Mouse (Mus musculus): ENCODE measurements around the gene 9130409I23Rik. TPM values are rescaled to one million over a fixed set of nuclear protein-coding genes. Genes with fewer than 3 reads are reported as not detected.
A peak's percentile ranks its signal among the peaks of the same experiment; 100 is the strongest.
"Not testable (repeated sequence)": the region's sequence is repeated elsewhere in the genome, so short reads cannot be mapped to it uniquely, and the experiment has no call there.

The 9130409I23Rik gene
- total RNA-seq, 4 experiments from 2014 or later: 0.16 TPM; not detected in 3

DNA sequence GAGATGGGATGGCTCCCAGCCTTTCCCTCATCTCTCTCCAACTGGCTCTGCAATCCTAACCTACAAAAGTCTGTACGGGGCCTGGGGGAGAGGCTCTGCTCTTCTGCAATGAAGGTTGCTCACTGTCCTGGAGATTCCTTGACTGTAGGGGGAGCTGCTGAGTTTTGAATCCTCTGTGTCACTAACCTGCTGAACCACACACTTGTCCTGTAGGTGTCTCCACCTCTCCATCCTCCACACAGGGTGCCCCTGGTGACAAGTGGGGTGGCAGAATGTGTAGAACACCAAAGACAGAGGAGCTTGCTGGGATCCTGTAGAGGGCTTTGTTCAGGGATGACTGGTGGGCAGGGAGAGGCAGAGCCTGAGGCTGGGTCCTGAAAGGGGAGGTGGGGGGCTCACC lies 28.8 kb upstream of the 9130409I23Rik start:
- peak in 1 of 2 experiments; percentile 42 for DNase-seq (ENCODE audit: low spot score in 2 of 2)

DNA sequence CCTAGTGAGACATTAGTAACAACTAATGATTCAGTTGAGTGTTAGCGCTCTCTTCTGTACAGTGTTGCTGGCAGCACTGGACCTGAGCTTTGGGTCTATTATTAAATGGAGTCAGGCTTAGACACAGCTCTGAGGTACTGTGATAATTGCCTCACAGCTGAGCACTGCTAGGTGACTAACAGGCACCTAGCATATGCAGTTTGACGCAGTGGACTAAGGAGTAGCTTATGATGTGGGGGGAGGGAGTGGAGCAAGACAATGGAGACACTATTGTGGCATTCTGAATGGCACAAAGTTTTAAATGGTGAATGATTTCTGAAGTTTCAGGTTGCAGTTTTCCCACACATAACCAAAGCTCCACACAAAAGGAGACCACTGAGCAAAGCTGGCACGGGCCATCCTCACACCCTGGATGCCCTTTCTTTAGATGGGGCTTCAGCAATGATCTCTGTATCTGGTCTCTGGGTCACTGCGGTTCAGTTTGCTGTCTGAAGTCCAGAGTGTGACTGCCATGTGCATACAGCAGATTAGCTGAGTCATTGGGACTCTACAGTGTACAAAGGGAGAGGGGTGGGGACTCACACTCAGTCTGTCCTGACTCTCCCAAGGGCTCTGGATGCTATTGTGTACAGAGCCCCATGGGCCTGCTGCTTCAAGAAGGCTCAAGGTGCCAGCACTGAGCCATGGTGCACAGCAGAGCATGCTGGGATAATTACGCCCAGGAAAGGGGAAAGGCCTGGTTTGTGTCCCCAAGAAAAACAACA lies 15.8 kb upstream of the 9130409I23Rik start:
- not testable (repeated sequence) for DNase-seq (ENCODE audit: low spot score in 2 of 2)

DNA sequence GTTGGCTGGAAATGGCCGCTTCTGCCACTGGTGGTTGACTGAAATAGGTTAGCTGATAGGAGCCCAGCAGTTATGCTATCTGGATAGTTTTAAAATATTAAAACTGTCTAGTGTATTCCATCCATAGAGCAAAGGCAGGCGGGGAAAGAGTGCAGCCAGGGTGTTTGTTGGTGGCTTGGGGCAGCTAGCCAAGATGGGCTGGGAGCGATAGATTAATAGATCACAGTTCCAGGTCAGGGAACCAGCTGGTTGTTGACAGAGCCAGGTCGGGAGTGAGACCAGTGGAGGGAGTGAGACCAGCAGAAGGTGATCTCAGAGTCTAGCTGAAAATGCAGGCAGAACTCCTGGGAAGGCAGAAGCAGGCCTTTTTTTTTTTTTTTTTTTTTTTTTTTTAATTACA lies 13.4 kb upstream of the 9130409I23Rik start:
- DNase-seq (ENCODE audit: low spot score in 2 of 2): no peak

DNA sequence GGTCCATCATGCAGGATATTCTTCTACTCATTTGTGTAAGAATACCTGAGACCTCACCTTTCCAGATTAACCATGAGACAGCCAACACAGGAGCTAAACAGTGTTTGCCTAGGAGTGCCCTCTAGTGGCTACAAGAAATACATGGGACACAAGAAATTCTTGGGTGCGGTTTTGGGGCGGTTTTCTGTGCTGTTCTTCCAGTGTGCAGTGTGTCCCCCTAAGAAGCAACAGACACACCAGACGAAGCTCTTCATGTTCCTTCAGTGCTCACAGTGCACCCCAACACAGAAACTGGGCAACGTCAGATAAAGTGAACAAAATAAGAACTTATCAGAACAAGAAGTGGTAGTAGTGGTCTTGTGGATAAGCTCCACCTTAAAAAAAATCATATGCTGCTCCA lies 11.4 kb upstream of the 9130409I23Rik start:
- DNase-seq (ENCODE audit: low spot score in 2 of 2): no peak

DNA sequence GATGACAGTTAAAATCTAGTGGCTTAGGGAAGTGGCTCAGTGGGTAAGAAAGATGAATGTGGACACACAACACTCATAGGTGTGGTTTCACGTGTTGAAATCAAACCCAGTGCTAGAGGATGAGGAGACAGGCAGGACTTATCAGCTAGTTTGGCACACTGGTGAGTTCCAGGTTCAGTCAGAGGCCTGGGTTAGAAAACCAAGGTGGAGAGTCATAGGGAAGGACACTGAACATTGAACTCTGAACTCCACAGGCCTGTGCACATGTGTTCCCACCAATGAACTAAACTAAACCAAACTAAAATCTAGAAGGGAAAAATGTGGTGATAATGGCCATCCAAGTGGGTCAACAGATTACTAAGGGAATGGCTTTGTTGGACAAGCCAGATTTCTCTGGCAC lies 3.5 kb upstream of the 9130409I23Rik start:
- no peak for DNase-seq (ENCODE audit: low spot score in 2 of 2)

DNA sequence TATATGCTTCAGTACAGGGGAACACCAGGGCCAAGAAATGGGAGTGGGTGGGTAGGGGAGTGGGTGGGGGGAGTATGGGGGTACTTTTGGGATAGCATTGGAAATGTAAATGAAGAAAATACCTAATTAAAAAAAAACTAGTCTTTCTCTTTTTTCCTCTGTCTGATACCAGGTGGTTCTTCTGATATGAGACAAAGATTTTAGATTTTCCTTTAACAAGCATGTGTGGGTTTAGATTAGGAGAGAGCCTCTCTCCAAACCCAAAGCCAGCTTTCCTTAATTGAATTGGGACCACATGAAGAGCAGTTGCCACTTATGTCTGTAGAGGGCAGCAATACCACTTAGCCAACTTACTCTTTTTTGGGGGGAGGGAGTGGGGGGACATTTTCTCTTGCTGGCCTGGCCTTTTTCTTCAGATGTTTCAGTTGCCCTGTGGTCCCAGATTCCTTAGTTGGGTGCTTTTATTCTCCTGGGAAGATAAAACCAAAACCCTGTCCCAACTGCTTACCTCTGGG lies 1.7 kb upstream of the 9130409I23Rik start:
- DNase-seq (ENCODE audit: low spot score in 2 of 2): no peak

DNA sequence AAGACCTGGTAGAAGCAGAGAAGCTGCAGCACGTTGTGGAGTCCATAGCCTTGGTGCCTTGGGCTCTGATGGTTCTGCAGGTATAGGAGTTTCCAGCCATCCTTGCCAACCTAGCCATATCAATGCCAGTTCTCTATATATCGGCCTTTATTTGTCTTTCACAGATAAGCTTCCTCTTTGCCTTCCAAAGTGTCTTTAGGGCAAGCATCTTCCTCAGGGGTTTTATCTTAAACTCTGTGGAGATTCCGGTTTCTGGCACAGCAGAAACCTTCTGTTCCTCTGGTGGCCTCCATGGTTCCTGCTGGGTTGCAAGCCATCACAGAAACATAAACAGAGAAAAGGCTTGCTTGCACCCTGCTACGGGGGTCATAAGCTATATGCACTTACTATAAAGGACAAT lies 1.9 kb downstream of the 9130409I23Rik start:
- no peak for DNase-seq (ENCODE audit: low spot score in 2 of 2)

DNA sequence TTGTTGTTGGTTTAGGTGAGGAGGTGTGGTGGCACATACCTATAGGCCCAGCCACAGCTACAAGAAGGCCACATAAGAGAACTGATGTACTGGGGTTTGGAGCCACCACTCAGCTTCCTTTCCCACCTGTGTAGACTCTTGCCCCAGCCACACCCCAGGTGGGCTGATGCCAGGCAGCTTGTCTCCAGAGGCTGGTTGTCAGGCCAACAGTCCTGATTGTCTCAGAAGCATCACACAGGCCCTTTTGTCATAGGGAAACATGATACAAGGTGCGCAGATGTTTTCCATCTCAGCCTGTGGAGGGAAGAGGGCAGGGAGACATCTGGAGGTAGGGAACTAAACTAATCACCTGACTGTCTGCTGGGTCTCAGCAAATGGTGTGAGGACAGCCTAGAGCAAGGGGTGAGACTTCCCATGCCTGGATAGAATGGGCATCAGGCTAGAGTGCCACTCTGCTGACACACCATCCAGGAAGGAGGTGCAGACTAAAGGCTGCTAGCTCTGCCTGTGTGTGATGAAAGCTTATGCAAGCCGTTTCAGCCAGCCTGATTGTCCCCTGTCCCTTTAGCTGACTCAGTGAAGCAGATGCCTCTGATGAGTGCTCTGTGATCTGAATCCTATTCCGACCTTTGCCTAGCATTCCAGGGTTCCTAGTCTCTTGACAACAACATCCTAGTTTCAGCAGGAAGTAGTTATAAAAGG lies 10.9 kb downstream of the 9130409I23Rik start:
- DNase-seq (ENCODE audit: low spot score in 2 of 2): no peak

DNA sequence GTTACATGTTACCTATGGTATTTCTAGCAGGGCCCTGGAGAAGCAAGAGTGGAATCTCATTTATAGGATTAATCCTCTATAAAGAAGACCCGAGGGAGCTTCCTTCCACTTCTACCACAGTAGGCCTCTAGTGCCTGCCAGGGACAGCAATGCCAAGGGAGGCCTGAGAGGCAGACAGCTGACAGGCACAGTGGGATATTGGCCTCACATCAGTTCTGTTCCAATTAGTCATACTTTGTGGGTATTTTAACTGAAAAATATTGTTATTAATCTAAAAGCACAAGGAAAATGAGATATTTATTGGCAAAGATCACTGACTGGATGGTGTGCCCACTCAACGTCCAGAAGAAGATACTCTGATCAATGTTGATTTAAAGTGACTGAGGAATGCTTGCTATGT lies 13.0 kb downstream of the 9130409I23Rik start:
- no peak for DNase-seq (ENCODE audit: low spot score in 2 of 2)

DNA sequence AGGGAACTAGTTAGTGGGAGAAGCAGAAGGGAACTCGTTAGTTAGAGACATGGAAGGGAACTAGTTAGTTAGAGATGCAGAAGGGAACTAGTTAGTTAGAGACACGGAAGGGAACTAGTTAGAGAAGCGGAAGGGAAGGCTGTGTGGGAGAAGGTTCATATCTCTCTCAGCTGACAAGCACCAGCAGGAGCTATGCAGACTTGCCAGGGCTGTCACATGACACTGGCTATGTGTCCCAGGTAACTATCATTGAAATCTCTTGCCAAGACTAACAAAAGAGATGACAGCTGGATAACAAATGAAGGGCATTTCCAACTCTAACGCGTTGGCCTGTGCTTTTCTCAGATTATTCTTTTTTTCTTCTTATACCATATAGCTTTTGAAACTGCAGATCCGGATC lies 13.6 kb downstream of the 9130409I23Rik start:
- DNase-seq (ENCODE audit: low spot score in 2 of 2): no peak

DNA sequence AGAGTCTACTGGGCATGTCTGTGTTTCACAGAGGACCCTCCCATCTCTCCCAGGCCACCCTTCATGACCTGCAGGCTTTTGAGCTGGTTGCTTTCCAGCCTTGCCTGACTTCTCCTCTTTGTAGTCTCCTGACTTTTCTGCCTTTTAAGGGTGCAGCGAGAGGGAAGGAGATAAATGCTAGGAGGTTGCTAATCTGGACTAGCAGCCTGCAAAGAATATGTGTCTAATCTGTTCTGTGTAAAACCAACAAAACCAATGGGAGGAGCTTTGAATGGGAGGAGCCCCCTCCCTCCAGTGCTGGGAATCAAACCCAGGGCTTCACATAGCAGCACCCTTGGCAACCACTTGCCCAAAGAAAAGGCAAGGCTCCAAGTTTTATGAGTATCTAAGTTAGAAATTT lies 17.3 kb downstream of the 9130409I23Rik start:
- no peak for DNase-seq (ENCODE audit: low spot score in 2 of 2)

DNA sequence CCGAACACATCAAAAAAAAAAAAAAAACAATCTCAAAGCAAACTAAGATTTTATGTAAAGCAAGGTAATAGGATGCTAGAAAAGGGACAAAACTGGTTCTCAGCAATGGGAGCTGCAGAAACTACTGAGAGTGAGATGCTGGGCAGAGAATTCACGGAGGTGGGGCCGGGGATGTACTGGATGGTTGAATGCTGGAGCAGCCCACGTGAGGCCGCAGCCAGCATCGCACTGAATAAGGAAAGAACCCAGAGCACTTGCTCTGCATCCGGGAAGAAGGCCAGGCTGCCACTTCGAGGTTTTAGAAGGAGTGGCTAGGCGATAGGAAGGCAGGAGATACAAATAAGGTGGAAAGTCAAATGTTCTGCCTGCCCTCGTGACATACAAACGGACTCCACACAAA lies 18.6 kb downstream of the 9130409I23Rik start:
- no peak for DNase-seq (ENCODE audit: low spot score in 2 of 2)

DNA sequence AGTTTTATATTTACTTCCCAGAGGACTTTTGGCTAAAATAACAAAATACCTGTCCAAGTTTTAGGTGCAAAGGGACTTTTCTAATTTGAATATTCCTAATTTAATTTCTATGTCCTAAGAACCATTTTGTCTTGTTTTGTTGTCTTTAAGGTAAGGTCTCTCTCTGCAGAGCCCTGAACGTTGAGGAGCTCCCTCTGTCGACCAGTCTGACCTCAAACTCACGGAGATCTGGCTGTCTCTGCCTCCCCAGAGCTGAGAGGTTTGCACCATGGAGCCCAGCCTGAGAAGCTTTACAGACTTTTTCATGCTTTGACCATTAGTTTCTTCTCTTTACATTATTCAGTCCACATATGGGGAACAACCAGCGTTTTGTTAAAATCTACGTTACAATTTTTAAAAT lies 22.0 kb downstream of the 9130409I23Rik start:
- no peak for DNase-seq (ENCODE audit: low spot score in 2 of 2)

DNA sequence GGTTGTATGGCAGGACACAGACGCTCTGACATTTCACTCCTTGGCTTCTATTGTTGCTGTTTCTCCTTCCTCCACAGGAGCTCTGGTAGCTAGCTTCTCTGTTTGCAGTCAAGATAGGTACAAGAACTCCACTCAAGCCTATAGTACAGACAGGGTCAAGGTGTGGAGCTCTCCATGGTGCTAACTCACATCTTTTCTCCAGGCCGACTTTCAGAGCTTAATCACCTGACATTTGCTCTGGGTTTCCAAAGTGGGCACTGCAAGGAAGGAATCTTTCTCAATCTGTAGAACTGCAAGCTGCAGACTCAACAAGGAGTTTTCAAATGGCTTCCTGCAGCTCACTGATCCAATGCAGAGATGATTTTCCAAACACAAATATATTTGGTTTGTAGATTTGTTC lies 33.0 kb downstream of the 9130409I23Rik start:
- no peak for DNase-seq (ENCODE audit: low spot score in 2 of 2)

DNA sequence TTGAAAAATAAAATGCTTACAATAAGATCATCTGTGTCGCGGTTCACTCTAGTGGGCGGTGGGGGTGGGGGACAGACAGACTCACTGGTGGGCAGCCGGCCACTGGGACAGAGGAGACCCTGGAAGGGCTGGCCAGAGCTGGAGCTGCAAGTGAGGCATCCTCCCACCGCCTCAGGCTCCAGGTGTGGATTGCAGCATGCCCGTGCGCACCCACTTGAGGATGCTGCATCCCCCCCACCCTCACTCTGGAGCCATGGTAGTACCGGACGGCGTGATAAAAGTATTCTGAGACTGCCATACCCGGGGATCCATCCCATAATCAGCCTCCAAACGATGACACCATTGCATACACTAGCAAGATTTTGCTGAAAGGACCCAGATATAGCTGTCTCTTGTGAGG lies 39.0 kb downstream of the 9130409I23Rik start:
- DNase-seq (ENCODE audit: low spot score in 2 of 2): no peak

Other genes starting within 250 kb of the 9130409I23Rik start
- 100 to 1,000 TPM; 296 to 316 (median 303) TPM for gene H3f3a, start 237.3 kb upstream of the 9130409I23Rik start, total RNA-seq (2022)
- gene Sde2, start 200.1 kb upstream of the 9130409I23Rik start, total RNA-seq (2022): 10 to 100 TPM; 22.3 to 24.9 (median 22.6) TPM
- 1 to 10 TPM in 2 of 4 experiments, under 1 TPM in 2; 0.68 to 3.4 (median 1.7) TPM for gene Lefty2, start 158.1 kb upstream of the 9130409I23Rik start, total RNA-seq (2022)
- gene Pycr2, start 146.9 kb upstream of the 9130409I23Rik start, total RNA-seq (2022): 10 to 100 TPM; 36.2 to 39.7 (median 39.3) TPM
- 1 to 10 TPM; 6.6 to 8.4 (median 7.8) TPM for gene Lefty1, start 116.2 kb upstream of the 9130409I23Rik start, total RNA-seq (2022)
- gene Tmem63a, start 108.9 kb upstream of the 9130409I23Rik start, total RNA-seq (2022): 10 to 100 TPM; 25.6 to 39.3 (median 29.1) TPM
- gene Ephx1, start 30.3 kb upstream of the 9130409I23Rik start, total RNA-seq (2022): 10 to 100 TPM; 31.7 to 53.2 (median 43.4) TPM
- gene Nvl, start 93.0 kb downstream of the 9130409I23Rik start, total RNA-seq (2022): 10 to 100 TPM; 31.7 to 44.4 (median 37.4) TPM
- 10 to 100 TPM; 27.8 to 32.6 (median 29.1) TPM for gene Cnih4, start 93.5 kb downstream of the 9130409I23Rik start, total RNA-seq (2022)
- gene Wdr26, start 160.8 kb downstream of the 9130409I23Rik start, total RNA-seq (2022): 100 to 1,000 TPM; 109 to 123 (median 113) TPM

Data from layer of hippocampus, adult 8-10 months (tissue).